Comparison of ENCODE assay signal across 17 mouse cellular contexts in genomic region chr10:89942180-89942579, GRCm38 (mm10).
"Had no signal": no experiment of that assay in that cellular context is flagged by ENCODE, and none has a peak within 500 bp of the region (broad histone marks: within the 10 kb centered on the region; RNA-seq: fewer than 3 reads in every experiment).

No protein-coding gene starts in this region.

- DNase-seq: gastrocnemius, postnatal 14 days; gastrocnemius, postnatal 36 days; heart, adult 11 months; heart, adult 2 months; heart, postnatal 14 days; heart, postnatal 36 days; kidney, adult 11 months; kidney, adult 2 months; kidney, adult 9 months; kidney, postnatal 14 days; kidney, postnatal 36 days; layer of hippocampus, adult 9-11 months; layer of hippocampus, postnatal 36 days; left cerebral cortex, postnatal 4 days had no signal

- ATAC-seq: hindbrain, postnatal 0 days; intestine, embryonic 16.5 days; liver, embryonic 12.5 days had no signal
